ENCODE assay signal across 8 mouse cellular contexts in the genomic region with DNA sequence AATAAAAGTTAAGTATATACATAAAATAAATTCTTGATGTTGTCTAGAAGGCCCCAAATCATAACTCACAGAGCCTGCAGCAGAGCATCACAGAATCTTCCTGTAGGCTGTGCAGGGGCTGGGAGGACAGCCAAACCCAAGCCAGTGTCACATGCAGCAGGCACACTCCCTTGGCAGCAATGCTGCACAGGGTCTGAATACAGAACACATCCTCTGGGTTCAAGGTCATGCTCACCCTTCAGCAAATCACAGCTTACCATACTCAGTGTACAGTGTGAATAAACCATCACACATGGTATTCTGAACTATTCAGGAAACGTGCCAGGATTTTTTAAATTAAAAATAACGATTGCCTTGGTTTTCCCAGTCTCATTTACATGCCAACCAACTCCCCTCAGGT. TPM values are rescaled to one million over a fixed set of nuclear protein-coding genes. Genes with fewer than 3 reads are reported as not detected.
DNase-seq lines count a peak whose midpoint lies in the region; ATAC-seq and TF ChIP-seq lines count a peak whose summit lies in the region.

No protein-coding gene starts in this region.

- peak; percentile 34 for DNase-seq in embryonic facial prominence, embryonic 10.5 days (ENCODE audit: low spot score)
- no peak for DNase-seq in kidney, postnatal 0 days (ENCODE audit: low spot score)
- no peak for DNase-seq in MN1 (ENCODE audit: low spot score)

- peak overlapping the region; percentile 89 for H3K27ac ChIP-seq in embryonic facial prominence, embryonic 10.5 days (replicated peaks)
- H3K27ac ChIP-seq in heart, embryonic 11.5 days (ENCODE audit: low read depth, low read length) = peak overlapping the region; percentile 67; the same call in 1 of the 2 replicates
- H3K27ac ChIP-seq in kidney, postnatal 0 days = peak overlapping the region; percentile 61; the same call in 1 of the 2 replicates
- H3K27ac ChIP-seq in neural tube, embryonic 15.5 days (replicated peaks) = peak overlapping the region; percentile 38

- H3K27me3 ChIP-seq in megakaryocyte, embryonic 14.5 days (replicated peaks) = peaks cover 13% of the 10 kb centered on the region
- no peaks in the 10 kb centered on the region for H3K27me3 ChIP-seq in embryonic facial prominence, embryonic 10.5 days (replicated peaks; ENCODE audit: low read depth, poor library complexity, severe bottlenecking)
- H3K27me3 ChIP-seq in heart, embryonic 11.5 days (ENCODE audit: control insufficient read depth, insufficient read depth, low read length) = no peaks in the 10 kb centered on the region
- H3K27me3 ChIP-seq in kidney, postnatal 0 days (ENCODE audit: insufficient read depth, low read length) = no peaks in the 10 kb centered on the region
- H3K27me3 ChIP-seq in neural tube, embryonic 15.5 days (replicated peaks) = no peaks in the 10 kb centered on the region

- no peaks in the 10 kb centered on the region for H3K4me1 ChIP-seq in megakaryocyte, embryonic 14.5 days
- peaks cover 95% of the 10 kb centered on the region for H3K4me1 ChIP-seq in embryonic facial prominence, embryonic 10.5 days
- H3K4me1 ChIP-seq in heart, embryonic 11.5 days (ENCODE audit: control insufficient read depth, insufficient read depth, low read length) = peaks cover 33% of the 10 kb centered on the region
- H3K4me1 ChIP-seq in kidney, postnatal 0 days (replicated peaks; ENCODE audit: insufficient read depth, low read length) = peaks cover 14% of the 10 kb centered on the region
- H3K4me1 ChIP-seq in neural tube, embryonic 15.5 days = peaks cover 39% of the 10 kb centered on the region

- no peak overlapping the region for H3K4me2 ChIP-seq in heart, embryonic 11.5 days
- no peak overlapping the region for H3K4me2 ChIP-seq in kidney, postnatal 0 days (ENCODE audit: low read length)
- no peak overlapping the region for H3K4me2 ChIP-seq in neural tube, embryonic 15.5 days

- TF ChIP-seq CTCF in kidney, postnatal 0 days (IDR thresholded peaks at IDR 0.05; ENCODE audit: low read depth) = no peak

- WGBS in embryonic facial prominence, embryonic 10.5 days = 25% methylated on average over 2 of the region's 2 CpGs
- 61% methylated on average over 2 of the region's 2 CpGs for WGBS in heart, embryonic 11.5 days (ENCODE audit: insufficient replicate concordance)
- WGBS in kidney, postnatal 0 days = 34% methylated on average over 2 of the region's 2 CpGs
- 33% methylated on average over 2 of the region's 2 CpGs for WGBS in neural tube, embryonic 15.5 days

- peak overlapping the region; percentile 31 for H3K4me3 ChIP-seq in megakaryocyte, embryonic 14.5 days (replicated peaks)
- H3K4me3 ChIP-seq in embryonic facial prominence, embryonic 10.5 days = peak overlapping the region; percentile 36
- no peak overlapping the region for H3K4me3 ChIP-seq in heart, embryonic 11.5 days (ENCODE audit: low read depth, low read length)
- no peak overlapping the region for H3K4me3 ChIP-seq in kidney, postnatal 0 days (replicated peaks; ENCODE audit: low read depth, low read length)
- H3K4me3 ChIP-seq in neural tube, embryonic 15.5 days (replicated peaks) = no peak overlapping the region

- H3K36me3 ChIP-seq in megakaryocyte, embryonic 14.5 days (replicated peaks; ENCODE audit: low read length) = no peaks in the 10 kb centered on the region
- no peaks in the 10 kb centered on the region for H3K36me3 ChIP-seq in embryonic facial prominence, embryonic 10.5 days (replicated peaks)
- no peaks in the 10 kb centered on the region for H3K36me3 ChIP-seq in heart, embryonic 11.5 days (ENCODE audit: control insufficient read depth, insufficient read depth, low read length)
- H3K36me3 ChIP-seq in kidney, postnatal 0 days (ENCODE audit: insufficient read depth, low read length) = no peaks in the 10 kb centered on the region
- H3K36me3 ChIP-seq in neural tube, embryonic 15.5 days = no peaks in the 10 kb centered on the region

- H3K9ac ChIP-seq in heart, embryonic 11.5 days (ENCODE audit: low read depth, low read length) = peak overlapping the region; percentile 23; the same call in 1 of the 2 replicates
- no peak overlapping the region for H3K9ac ChIP-seq in kidney, postnatal 0 days (ENCODE audit: low read depth, low read length)
- no peak overlapping the region for H3K9ac ChIP-seq in neural tube, embryonic 15.5 days (replicated peaks)

- ATAC-seq in megakaryocyte, adult 5-6 weeks (ENCODE audit: poor library complexity, severe bottlenecking) = no peak
- ATAC-seq in heart, embryonic 11.5 days (replicated peaks; ENCODE audit: insufficient number of reproducible peaks, low FRiP score, low TSS enrichment) = no peak
- no peak for ATAC-seq in kidney, postnatal 0 days (replicated peaks; ENCODE audit: low FRiP score, low read depth)
- ATAC-seq in neural tube, embryonic 15.5 days (ENCODE audit: low FRiP score) = peak; percentile 55; the same call in 1 of the 2 replicates
- ATAC-seq in CD4-positive, CD25-positive, alpha-beta regulatory T cell, adult 4 months = no peak

- H3K9me3 ChIP-seq in megakaryocyte, embryonic 14.5 days = no peaks in the 10 kb centered on the region
- no peaks in the 10 kb centered on the region for H3K9me3 ChIP-seq in embryonic facial prominence, embryonic 10.5 days
- no peaks in the 10 kb centered on the region for H3K9me3 ChIP-seq in heart, embryonic 11.5 days (replicated peaks; ENCODE audit: control insufficient read depth, low read length)
- H3K9me3 ChIP-seq in kidney, postnatal 0 days (replicated peaks; ENCODE audit: low read length) = no peaks in the 10 kb centered on the region
- no peaks in the 10 kb centered on the region for H3K9me3 ChIP-seq in neural tube, embryonic 15.5 days (replicated peaks)

RNA-seq across cellular contexts. Expression of a gene that starts 52.7 kb away (rescaled TPM):
- 0.76 and 3.6 TPM in 2 replicates for polyA plus RNA-seq in megakaryocyte, embryonic 14.5 days (2012; ENCODE audit: insufficient read depth, low replicate concordance)
- total RNA-seq in megakaryocyte, adult 5-6 weeks (2015) = 0.13 TPM in 1 of 2 replicates, not detected in the other
- total RNA-seq in megakaryocyte, adult 5-6 weeks (2017) = 0.12 and 0.51 TPM in 2 replicates
- polyA plus RNA-seq in embryonic facial prominence, embryonic 10.5 days (2016; fragmentation: Nextera tagmentation; extraction: Ambion mirVana) = 60.7 and 61.9 TPM in 2 replicates
- polyA plus RNA-seq in heart, embryonic 11.5 days (2014; fragmentation: Nextera tagmentation; extraction: Ambion mirVana) = 81.1 and 81.5 TPM in 2 replicates
- polyA plus RNA-seq in kidney, postnatal 0 days (2015; fragmentation: Nextera tagmentation; extraction: Ambion mirVana) = 22.7 and 25.1 TPM in 2 replicates
- 103 and 120 TPM in 2 replicates for polyA plus RNA-seq in neural tube, embryonic 15.5 days (2015; fragmentation: Nextera tagmentation; extraction: Ambion mirVana)
- not detected for polyA plus RNA-seq in CD4-positive, CD25-positive, alpha-beta regulatory T cell, adult 4 months (2017; shearing (Covaris generic))

Comparison
In these comparisons a context has a peak if more than half of its experiments do, and no peak if none do; other contexts are left out.
1. H3K4me3 ChIP-seq: peak in megakaryocyte, embryonic 14.5 days (single experiment) and embryonic facial prominence, embryonic 10.5 days (single experiment); none in heart, embryonic 11.5 days (single experiment), kidney, postnatal 0 days (single experiment) and neural tube, embryonic 15.5 days (single experiment).
2. H3K27ac ChIP-seq: peak in every context shown above with its lines; median percentile 89 in embryonic facial prominence, embryonic 10.5 days; 67 in heart, embryonic 11.5 days; 61 in kidney, postnatal 0 days; 38 in neural tube, embryonic 15.5 days.